Mouse (Mus musculus) kidney, embryonic 16.5 days (tissue): ENCODE results near the gene Ang. TPM values are rescaled to one million over a fixed set of nuclear protein-coding genes. Genes with fewer than 3 reads are reported as not detected.

Source experiments
- polyA plus RNA-seq: library from polyadenylated mRNA; unstranded; fragments of >200 nt; fragmentation: Nextera tagmentation; extraction: Ambion mirVana; gene quantifications from 2 replicates; pipeline ENCODE4 v1.2.1, GENCODE M21; 2015

The Ang gene
- polyA plus RNA-seq, 1 experiment from 2014 or later: 8.9 TPM

Other genes starting within 250 kb of the Ang start
- gene Tep1, start 220.6 kb upstream of the Ang start, polyA plus RNA-seq: 9.6 and 10.2 TPM in 2 replicates
- gene Klhl33, start 193.6 kb upstream of the Ang start, polyA plus RNA-seq: 0.27 and 0.41 TPM in 2 replicates
- gene Osgep, start 166.3 kb upstream of the Ang start, polyA plus RNA-seq: 176 and 196 TPM in 2 replicates
- 276 and 285 TPM in 2 replicates for gene Apex1, start 166.2 kb upstream of the Ang start, polyA plus RNA-seq
- gene Pip4p1, start 160.3 kb upstream of the Ang start, polyA plus RNA-seq: 57.7 and 60.8 TPM in 2 replicates
- gene Pnp, start 160.1 kb upstream of the Ang start, polyA plus RNA-seq: 78.2 and 79.3 TPM in 2 replicates
- not detected in 2 replicates for gene Gm49342, start 146.6 kb upstream of the Ang start, polyA plus RNA-seq
- 0.66 TPM in 1 of 2 replicates, not detected in the other for gene Pnp2, start 135.2 kb upstream of the Ang start, polyA plus RNA-seq
- gene Rnase10, start 83.4 kb upstream of the Ang start, polyA plus RNA-seq: not detected in 2 replicates
- gene Rnase9, start 49.3 kb upstream of the Ang start, polyA plus RNA-seq: 0.14 and 0.30 TPM in 2 replicates
- 0.44 TPM in 1 of 2 replicates, not detected in the other for gene Rnase11, start 41.0 kb upstream of the Ang start, polyA plus RNA-seq
- 9.0 and 10.2 TPM in 2 replicates for gene Rnase12, start 33.5 kb upstream of the Ang start, polyA plus RNA-seq
- gene Olfr750, start 16.7 kb upstream of the Ang start, polyA plus RNA-seq: not detected in 2 replicates
- gene Rnase4, start 73 bp upstream of the Ang start, polyA plus RNA-seq: 45.5 and 47.7 TPM in 2 replicates
- gene Eddm3b, start 23.3 kb downstream of the Ang start, polyA plus RNA-seq: 1.5 and 2.2 TPM in 2 replicates
- gene Rnase6, start 32.8 kb downstream of the Ang start, polyA plus RNA-seq: 0.64 and 0.89 TPM in 2 replicates
- 0.26 and 0.66 TPM in 2 replicates for gene Rnase1, start 55.6 kb downstream of the Ang start, polyA plus RNA-seq
- gene Rnase2b, start 71.1 kb downstream of the Ang start, polyA plus RNA-seq: not detected in 2 replicates
- gene Ang2, start 108.0 kb downstream of the Ang start, polyA plus RNA-seq: not detected in 2 replicates
- not detected in 2 replicates for gene Ear14, start 112.2 kb downstream of the Ang start, polyA plus RNA-seq
- not detected in 2 replicates for gene Rnase2a, start 165.0 kb downstream of the Ang start, polyA plus RNA-seq